21 mouse cellular contexts compared by ENCODE assay signal in the genomic region with DNA sequence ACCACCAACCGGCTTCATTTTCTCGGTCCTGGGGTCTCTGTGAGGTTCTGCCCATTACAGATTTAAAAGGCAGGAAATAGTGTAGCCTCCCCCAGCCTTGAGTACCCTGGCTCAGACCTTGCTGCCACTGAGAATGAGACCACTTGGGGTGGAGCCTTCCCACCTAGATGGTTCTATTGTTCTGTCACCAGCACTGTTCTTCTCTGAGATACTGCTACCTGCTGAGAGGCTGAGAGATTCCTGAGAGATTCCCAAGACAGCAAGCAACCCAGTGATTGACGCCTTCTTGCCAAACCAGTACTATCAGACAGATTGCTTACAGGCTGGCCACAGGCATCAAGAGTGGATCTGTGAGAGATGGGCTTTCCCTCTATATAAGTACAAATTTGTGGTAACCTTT. TPM values are rescaled to one million over a fixed set of nuclear protein-coding genes. Genes with fewer than 3 reads are reported as not detected.
"Had no signal": no experiment of that assay in that cellular context is flagged by ENCODE, and none has a peak within 500 bp of the region (broad histone marks: within the 10 kb centered on the region; RNA-seq: fewer than 3 reads in every experiment).

No protein-coding gene starts in this region.

- H3K9ac ChIP-seq: liver, postnatal 0 days; lung, embryonic 15.5 days; midbrain, embryonic 13.5 days; midbrain, embryonic 15.5 days; neural tube, embryonic 12.5 days had no signal

- DNase-seq: liver, postnatal 0 days; lung, adult 2 months; lung, postnatal 14 days; lung, postnatal 36 days; retina, postnatal 1 day; right cerebral cortex, adult 18-20 months; right cerebral cortex, postnatal 25 days; right cerebral cortex, postnatal 4 days; spleen, adult 18-20 months; thymus, adult 18-20 months; thymus, postnatal 14 days; thymus, postnatal 36 days had no signal

- ATAC-seq: liver, postnatal 0 days; lung, postnatal 0 days; midbrain, embryonic 13.5 days; midbrain, embryonic 15.5 days had no signal

- H3K27me3 ChIP-seq: neural tube, embryonic 12.5 days had no signal

- H3K4me3 ChIP-seq: lung, embryonic 15.5 days; megakaryocyte, embryonic 14.5 days; midbrain, embryonic 13.5 days; midbrain, embryonic 15.5 days; neural tube, embryonic 12.5 days had no signal

- H3K9me3 ChIP-seq: lung, embryonic 15.5 days; midbrain, embryonic 13.5 days; midbrain, embryonic 15.5 days; neural tube, embryonic 12.5 days had no signal

- H3K4me2 ChIP-seq: lung, embryonic 15.5 days; midbrain, embryonic 11.5 days; midbrain, embryonic 13.5 days; midbrain, embryonic 15.5 days; neural tube, embryonic 12.5 days had no signal

- H3K27ac ChIP-seq: lung, embryonic 15.5 days; macrophage; midbrain, embryonic 13.5 days; midbrain, embryonic 15.5 days; neural tube, embryonic 12.5 days had no signal

- H3K4me1 ChIP-seq: lung, embryonic 15.5 days; midbrain, embryonic 13.5 days; midbrain, embryonic 15.5 days; neural tube, embryonic 12.5 days had no signal

- H3K36me3 ChIP-seq: lung, embryonic 15.5 days; midbrain, embryonic 13.5 days; midbrain, embryonic 15.5 days; neural tube, embryonic 12.5 days had no signal

RNA-seq across cellular contexts. Expression of gene Hist2h2bb, which starts 19.6 kb away (rescaled TPM):
- polyA plus RNA-seq: macrophage had no signal

RNA-seq across cellular contexts. Expression of gene Hist2h3b, which starts 20.7 kb away (rescaled TPM):
- polyA plus RNA-seq: macrophage had no signal

RNA-seq across cellular contexts. Expression of gene Hist2h3c1, which starts 42.7 kb away (rescaled TPM):
- polyA plus RNA-seq: lung, adult 2 months; lung, postnatal 0 days; midbrain, embryonic 15.5 days; small intestine, adult 2 months had no signal
